Mouse (Mus musculus) right cerebral cortex, postnatal 4 days (tissue): Measurements from ENCODE around the gene Trp53bp1.

Experiments
- DNase-seq: peaks from one replicate; pipeline ENCODE4 v3.0.0-alpha.2; 2022

Gene Trp53bp1

DNA sequence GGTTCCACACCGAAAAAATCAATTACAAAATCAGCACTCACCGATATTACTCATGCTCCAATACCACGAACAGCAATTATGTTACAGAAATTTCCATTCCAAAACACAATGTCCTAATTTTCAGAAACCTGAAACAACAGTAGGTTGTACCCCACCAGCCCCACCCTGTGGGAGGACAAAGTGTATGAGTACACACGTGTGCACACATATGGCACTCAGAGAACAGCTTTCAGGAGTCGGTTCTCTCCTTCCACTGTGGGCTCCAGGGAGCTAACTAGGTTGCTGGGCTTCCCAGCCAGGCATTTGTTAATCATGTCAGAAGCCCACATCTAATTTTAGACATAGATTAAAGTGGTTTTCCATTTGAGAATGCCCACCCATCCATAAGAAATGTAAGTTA lies 27.1 kb downstream of the Trp53bp1 start:
- DNase-seq: no peak

DNA sequence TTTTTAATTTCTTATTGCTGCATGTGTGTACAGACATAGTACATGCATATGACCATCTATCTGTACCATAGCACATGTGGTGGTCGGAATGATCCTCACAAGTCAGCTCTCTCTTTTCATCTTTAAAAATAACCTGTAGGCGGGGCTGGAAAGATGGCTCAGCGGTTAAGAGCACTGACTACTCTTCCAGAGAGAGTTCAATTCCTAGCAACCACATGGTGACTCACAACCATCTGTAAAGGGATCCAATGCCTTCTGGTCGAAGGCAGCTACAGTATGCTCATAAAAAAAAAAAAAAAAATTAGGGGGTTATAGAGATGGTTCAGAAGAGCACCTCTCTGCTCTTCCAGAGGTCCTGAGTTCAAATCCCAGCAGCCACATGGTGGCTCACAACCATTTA lies 31.8 kb downstream of the Trp53bp1 start:
- no peak for DNase-seq

DNA sequence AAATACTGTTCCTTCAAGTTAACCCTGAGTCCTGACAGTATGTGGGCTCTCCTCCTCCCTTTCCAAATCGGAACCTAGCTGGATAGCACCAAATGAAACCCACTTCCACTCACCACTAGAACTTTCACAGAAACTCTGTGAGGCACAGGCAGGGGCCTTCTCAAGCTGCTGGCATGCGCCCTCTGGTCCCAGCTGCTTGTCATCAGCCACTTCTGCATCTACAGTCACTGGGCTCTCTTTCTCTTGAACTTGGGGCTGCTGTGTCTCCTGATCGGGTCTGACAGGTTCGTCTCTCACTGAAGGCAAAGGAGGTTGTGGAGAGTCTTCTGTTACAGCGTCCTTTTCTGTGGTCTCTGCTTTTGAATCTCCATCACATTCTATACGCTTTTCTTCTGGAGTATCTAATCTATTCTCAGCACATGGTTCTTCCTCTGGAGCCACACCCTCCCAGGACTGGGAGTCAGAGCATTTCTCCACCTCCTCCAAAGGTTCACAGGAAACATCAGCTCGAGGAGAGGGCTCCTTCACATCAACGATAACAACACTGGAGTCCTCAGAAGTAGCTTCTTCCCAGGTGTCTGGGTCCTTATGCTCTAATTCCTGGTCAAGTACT lies 35.6 kb downstream of the Trp53bp1 start:
- DNase-seq: no peak

DNA sequence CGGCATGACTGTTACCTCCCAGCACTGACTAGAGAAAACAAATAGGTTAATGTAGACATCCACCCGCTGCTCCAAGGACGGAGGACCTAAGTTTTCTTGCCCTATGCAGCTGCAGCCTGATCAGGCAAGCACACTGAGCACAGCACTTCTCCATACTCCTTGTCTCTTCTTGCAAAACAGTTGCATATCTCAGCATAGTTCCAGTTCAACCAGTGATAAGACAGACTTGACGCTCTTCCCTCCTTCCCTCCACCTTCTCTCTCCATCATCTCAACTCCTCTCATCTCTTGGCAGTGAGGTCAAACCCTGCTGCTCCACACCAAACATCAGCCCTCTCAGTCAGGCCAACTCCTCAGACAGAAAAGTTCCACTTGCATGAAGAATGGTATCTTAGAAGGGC lies 43.1 kb downstream of the Trp53bp1 start:
- DNase-seq: no peak

DNA sequence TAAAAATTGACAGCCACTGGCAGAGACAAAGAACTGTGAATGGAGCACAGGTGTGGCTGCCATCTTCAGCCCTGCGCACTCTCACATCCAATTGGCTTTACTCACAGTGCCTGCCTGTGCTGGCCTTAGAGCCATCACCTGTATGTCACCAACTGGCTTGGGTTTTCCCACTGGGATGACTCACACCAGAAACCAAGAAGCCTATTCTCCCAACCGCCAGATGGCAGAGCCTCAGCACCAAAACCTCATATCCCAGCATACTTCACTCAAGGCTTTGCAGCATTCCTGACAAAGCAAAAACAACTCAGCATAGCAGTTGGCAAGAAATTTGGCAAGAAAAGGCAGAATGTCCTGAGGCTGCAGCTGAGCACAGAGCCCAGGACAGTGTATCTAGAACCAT lies 48.2 kb downstream of the Trp53bp1 start:
- DNase-seq: no peak

DNA sequence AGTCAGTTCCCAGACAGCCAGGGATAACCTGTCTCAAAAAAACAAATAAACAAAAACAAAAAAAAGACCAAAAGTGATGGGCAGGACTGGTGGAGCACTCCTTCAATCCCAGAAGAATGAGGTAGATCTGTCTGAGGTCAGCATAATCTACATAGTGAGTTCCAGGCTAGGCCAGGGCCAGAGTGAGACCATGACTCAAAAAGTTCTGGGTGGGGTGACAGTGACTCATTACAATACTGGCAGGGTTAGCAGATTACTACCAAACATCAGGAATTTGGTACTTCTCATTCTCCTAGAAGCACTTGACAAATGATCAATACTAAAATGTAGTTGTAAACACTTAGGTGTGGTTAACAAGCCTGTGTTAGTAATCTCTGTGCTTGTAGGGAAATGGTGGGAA lies 51.2 kb downstream of the Trp53bp1 start:
- DNase-seq: no peak

DNA sequence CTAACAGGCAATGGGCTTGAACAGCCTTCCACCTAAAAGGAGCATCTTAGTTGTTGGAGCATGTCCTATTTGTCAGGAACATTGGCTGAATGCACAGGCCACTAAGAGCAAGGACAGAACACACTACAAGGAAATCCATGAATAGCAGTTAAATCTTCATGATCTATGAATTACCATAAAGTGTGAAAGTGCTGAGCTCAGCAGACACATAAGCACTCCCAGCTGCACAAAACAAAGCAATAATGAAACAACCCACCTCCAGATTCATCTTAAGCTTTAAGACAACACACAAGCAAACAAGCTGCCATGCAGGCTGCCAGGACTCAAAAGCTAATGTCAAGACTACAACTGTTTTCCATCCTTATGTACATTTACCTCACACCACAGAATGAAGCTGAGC lies 52.0 kb downstream of the Trp53bp1 start:
- DNase-seq: no peak

DNA sequence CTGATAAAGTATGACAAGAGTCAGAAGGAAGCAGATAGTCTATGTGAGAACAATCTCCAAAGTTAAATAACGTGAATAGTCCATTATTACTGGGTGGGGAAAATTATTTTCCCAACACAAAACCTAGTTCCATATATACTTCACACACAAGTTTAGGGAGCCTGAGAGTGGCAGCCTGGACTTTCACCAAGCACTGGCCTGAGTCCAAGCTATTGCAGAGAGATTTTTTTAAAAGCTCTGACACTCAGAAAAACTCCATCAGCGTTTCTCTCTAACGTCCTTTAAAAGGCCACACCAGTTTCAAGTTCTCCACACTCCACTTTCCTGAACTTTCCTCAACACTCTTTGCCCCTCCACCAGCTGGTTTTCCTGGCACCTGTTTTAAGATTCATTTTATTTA lies 56.7 kb downstream of the Trp53bp1 start:
- DNase-seq: peak; percentile 15

DNA sequence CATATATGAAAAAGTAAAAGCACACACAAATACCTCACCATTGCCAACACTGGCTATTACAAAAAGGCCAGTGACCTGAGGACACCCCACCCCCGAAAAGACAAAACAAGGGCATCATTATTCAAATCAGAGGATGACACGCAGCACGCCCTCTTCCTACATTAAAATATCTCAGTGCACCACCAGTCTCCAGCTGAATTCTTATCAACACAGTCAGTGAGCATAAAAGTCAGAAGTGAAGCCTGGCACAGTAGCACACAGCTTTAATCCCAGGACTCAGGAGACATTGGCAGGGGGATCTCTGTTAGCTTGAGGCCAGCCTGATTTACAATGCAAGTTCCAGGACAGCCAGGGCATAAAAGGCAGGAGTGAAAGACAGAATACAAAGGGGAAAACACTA lies 64.7 kb downstream of the Trp53bp1 start:
- DNase-seq: no peak

DNA sequence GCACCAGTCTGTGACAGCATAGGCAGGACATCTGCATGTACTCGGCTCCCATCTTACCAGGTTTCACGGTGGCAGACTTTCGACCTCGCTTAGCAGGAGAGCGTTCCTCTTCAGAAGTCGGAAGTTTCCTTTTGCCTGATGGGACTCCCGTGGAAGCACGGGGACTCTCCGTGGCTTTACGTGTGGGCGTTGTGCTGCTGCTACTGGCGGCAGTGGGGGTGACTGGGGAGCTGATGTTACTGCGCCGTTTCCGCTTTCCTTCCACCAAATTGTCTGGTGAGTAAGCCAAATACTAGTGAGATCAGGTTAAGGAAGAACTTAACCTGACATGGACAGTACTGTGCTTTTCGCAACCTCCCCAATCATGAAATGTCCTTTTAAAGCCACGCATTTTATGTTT lies 66.9 kb downstream of the Trp53bp1 start:
- DNase-seq: no peak

DNA sequence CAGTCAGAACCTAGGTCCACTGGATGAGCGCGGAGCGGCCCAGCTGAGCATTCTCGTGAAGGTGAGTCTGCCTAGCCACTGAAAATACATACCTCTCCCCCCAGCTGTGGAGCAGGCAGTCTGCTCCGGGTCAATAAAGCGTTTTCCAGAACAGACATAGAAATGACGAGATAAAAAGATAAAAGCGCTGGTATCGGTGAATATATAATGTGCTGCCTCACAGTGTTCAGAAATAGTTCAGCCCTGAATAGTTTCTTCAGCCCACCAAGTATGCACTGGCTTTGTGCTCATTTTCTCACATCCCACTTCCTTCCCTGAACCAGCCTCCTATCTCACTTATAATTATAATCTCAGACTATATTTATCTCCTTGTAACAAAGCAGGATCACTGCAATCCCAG lies 75.7 kb downstream of the Trp53bp1 start:
- DNase-seq: no peak

DNA sequence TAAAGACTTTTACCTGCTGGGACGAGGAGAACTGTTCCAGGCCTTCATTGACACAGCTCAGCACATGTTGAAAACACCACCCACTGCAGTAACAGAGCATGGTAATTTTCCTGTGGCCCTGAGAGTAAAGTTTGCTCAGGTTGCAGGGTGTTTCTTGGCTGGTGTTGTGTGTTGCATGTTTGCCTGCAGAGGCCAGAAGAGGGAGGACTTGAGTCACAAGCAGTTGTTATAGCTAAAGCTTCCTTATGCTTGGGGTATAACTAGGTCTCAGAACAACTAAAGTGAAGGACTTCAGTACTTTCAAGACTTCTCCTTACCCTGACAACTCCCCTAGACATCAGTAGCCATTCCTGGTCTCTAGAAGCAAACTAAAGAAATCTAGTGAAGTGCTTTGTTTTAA lies 82.7 kb downstream of the Trp53bp1 start:
- DNase-seq: no peak

DNA sequence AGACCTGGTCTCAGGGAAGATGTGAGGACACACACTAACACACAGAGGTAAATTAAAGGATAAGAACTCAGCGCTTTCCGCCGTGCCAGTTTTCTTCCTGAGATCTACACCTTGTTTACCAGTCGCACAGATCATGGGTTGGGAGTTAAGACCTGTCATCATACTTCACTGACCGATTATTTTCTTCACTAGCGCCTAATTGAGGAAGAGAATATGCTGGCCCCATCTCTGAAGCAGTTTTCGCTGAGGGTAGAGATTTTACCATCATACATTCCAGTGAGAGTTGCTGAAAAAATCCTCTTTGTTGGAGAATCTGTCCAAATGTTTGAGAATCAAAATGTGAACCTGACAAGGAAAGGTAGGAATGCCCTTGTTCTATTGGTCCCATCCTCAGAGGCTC lies 87.1 kb downstream of the Trp53bp1 start:
- DNase-seq: no peak

DNA sequence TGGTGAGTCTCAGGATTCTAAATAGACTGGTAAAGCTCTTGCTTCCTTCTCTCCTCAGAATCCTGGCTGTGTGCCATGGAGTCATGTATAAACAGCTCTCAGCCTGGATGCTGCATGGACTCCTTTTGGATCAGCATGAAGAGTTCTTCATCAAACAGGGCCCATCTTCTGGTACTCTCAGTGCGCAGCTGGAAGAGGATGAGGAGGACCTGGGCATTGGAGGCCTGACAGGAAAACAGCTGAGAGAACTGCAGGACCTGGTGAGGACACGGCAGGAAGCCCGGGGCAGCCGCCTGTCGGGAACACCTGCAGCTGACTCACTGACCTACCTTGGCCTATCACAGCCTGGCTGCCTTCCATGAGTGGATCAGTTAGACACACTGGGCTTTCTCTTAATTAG lies 87.8 kb downstream of the Trp53bp1 start:
- DNase-seq: no peak

DNA sequence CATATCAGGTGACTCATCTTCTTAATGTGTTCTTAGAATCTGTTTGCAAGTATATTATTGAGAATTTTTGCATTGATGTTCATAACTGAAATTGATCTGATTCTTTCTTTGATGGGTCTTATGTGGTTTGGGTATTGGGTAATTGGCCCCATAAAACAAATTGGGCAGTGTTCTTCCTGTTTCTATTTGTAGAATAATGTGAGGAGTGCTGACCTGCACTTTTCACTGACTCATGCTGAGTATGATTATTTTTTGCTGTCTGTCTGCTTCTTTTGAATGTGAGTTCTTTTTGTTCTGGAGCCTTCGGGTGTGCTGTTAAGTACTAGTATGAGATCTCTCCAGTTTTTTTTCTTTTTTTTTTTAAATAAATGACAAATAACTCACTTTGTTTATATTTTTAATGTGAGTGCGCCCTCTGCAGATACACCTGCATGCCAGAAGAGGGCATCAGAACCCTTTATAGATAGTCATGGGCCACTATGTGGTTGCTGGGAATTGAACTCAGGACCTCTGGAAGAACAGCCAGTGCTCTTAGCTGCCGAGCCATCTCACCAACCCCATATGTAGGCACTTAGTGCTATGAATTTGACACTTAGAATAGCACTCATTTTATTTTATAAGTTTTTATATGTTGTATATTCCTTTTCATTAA lies 92.3 kb downstream of the Trp53bp1 start:
- DNase-seq: no peak

DNA sequence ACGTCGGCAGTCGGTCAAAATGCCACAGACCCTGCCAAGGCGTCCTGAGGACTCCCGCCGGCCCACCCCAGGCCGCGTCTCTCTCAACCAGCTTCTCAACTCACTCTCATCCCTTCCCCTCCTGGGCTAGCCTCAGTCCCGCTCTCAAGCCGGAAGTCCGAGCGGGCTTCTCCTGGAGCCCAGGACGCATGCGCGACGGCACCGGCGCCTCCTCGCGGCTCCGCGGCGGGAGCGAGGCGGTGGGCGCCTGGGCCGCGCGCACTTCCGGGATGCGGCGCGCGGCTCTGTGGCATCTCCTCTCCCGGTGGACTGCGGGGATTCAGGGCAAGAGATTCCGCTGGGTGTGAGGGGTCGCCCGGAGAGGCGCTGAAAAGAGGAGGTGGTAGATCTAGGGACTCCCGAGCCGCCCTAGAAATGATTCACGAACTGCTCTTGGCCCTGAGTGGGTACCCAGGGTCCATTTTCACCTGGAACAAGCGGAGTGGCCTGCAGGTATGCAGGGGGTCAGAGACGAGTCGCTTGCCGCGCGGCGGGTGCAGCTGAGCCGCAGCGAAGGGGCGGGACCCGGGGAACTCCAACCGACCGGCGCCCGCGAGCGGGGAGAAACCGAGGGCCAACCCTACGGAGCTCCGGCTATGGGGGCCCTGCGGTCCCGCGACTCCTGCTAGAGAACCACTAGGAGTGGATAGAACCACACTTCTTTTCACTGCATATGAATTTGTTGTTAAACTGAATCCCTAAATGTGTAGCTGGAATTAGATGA lies 100.0 kb downstream of the Trp53bp1 start, which contains the start of gene Zscan29:
Gene Zscan29, minus strand, starts transcription at position 146 of the 763 bp plus-strand sequence.
- peak; percentile 88 for DNase-seq

DNA sequence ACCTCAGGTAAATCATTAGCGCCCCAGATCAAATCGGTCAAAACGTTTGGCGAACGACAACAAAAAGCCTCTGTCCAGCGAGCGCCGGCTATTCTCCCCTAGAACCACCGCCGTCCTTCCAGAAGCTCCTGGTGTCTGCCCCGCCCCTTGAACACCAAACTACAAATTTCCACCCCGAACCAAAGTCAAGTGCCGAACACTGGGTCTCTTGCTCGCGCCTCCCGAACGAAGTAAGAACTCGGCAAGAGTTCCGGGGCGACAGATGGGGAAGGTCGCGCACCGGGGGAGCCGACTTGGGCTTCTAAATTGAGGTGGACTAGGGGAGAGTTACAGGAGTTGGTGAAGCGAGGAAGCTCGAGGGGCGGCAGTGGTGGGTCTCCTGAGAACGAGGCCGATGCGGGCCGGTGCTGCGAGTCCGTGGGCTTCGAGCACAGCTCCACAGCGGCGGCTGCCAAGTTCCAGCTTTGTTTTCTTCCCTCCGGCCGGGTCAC lies 100.7 kb downstream of the Trp53bp1 start, which contains the start of gene Tubgcp4:
Gene Tubgcp4, plus strand, starts transcription at position 174 of the 491 bp plus-strand sequence.
- DNase-seq: no peak

DNA sequence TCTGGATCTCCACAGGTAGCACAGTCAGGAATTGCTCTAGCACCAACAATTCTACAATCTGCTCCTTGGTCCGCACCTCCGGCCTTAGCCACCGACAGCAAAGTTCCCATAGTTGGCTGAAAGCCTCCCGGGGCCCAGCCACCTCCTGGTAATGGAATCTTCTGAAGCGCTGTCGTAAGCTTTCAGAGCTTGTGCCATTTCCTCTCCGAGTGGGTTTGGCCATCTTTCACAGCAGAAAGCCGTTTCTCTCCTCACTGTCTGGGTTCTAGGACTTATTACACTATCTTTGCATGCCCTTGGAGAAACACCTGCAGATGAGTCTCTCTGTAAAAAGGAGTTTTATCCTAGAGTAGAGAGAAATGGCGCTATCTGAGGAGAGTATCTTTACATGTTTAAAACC lies 101.3 kb downstream of the Trp53bp1 start:
- no peak for DNase-seq

DNA sequence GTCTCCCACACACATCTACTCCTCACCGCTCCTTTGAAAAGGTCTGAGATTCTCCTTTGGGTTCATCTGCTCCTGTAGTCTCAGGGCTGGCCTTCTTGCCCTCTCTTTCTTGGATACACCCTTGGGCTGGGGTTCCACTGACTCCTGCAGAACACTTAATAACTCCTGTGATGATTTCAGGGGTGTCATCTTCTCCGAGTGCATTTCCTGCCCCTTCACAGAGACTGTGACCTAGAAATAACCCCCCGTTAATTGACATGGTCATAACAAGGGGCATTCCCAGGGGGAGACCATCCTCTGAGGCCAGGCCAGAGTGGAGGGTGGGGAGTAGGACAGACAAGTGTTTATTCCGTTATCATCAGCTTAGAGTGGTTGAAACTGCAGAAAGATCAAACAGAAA lies 102.0 kb downstream of the Trp53bp1 start:
- DNase-seq: no peak

DNA sequence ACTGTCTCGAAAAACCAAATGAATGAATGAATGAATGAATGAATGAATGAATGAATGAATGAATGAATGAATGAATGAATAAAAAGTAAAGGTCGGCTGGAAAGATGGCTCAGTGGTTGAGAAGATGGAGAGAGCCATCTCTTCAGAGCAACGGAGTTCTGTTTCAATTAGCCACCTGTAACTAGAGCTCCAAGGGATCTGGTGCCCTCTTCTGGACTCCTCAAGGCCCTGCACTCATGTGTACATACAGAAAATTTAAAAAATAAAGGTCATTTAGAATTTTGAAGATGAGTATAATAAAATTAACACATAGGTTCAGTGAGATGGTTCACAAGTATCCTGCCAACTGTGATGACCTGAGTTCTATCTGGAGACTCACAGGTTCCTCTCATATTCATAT lies 118.1 kb downstream of the Trp53bp1 start:
- no peak for DNase-seq

DNA sequence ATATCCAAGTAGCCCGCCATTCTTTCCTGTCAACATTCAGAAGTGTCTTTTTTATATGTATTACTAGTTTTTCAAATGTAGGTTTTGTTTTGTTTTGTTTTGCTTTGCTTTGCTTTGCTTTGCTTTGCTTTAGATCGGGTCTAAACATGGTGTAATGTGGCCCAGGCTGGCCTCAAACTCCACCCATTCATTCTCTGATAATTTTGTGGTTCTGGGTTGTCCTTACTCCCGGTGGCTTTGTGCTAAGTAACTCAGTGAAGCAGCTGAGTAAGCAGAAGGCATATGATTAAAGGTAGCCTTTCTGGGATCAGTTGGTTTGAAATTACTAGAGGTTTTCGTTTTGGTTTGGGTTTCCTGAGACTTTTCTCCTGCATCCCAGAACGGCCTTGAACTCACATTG lies 121.5 kb downstream of the Trp53bp1 start:
- no peak for DNase-seq
